Mouse (Mus musculus) ES-Bruce4 (cell line): ENCODE data around the gene Olfr622.

ENCODE experiments used
- CTCF ChIP-seq: IDR thresholded peaks from one replicate; pipeline ENCODE4 v1.8.1; 2011; ENCODE audit warnings: low read depth, low read length
- EP300 ChIP-seq: IDR thresholded peaks from 2 replicates; pipeline ENCODE4 v1.6.1; 2011; ENCODE audit warnings: low read depth, low read length; ENCODE audit not compliant: insufficient read depth
- POLR2A ChIP-seq: IDR thresholded peaks from one replicate; pipeline ENCODE4 v1.8.1; 2011; ENCODE audit warnings: low read length; ENCODE audit not compliant: insufficient read depth

- TF ChIP-seq CTCF = no peak
- TF ChIP-seq EP300 = no peak
- TF ChIP-seq POLR2A = no peak
Observed at GRCm38 (mm10) chr7:103612434-103612833, 30.1 kb downstream of the Olfr622 start, which contains the start of gene Olfr620.
